Mouse (Mus musculus) heart, adult 2 months (tissue): ENCODE data around the gene Adgrb3. TPM values are rescaled to one million over a fixed set of nuclear protein-coding genes. Genes with fewer than 3 reads are reported as not detected.

Source experiments
- DNase-seq, 2 experiments: peaks; one replicate each; pipeline ENCODE4 v3.0.0; 2021
- H3K27ac ChIP-seq: fragments of 200-600 bp; 2 replicates; pipeline ENCODE4 v1.8.1; 2022
- H3K27me3 ChIP-seq: fragments of 200-500 bp; 2 replicates; pipeline ENCODE4 v1.6.1; 2012; ENCODE audit warnings: mild to moderate bottlenecking, low read length, inconsistent platforms, mixed read lengths; ENCODE audit not compliant: control insufficient read depth, insufficient read depth
- H3K36me3 ChIP-seq: fragments of 200-500 bp; 2 replicates; pipeline ENCODE4 v1.6.1; 2012; ENCODE audit warnings: low read length, inconsistent platforms; ENCODE audit not compliant: control insufficient read depth, insufficient read depth
- H3K4me1 ChIP-seq: fragments of 200-500 bp; 2 replicates; pipeline ENCODE4 v1.6.1; 2011; ENCODE audit warnings: low read length; ENCODE audit not compliant: control insufficient read depth, insufficient read depth
- H3K4me3 ChIP-seq: fragments of 200-600 bp; 2 replicates; pipeline ENCODE4 v1.8.1; 2022
- H3K79me2 ChIP-seq: fragments of 200-500 bp; replicated peaks from 2 replicates; pipeline ENCODE4 v1.6.1; 2012; ENCODE audit warnings: mild to moderate bottlenecking, inconsistent platforms, low read length, moderate library complexity, mixed read lengths; ENCODE audit not compliant: control insufficient read depth, insufficient read depth
- H3K9ac ChIP-seq: fragments of 200-500 bp; 2 replicates; pipeline ENCODE4 v1.6.1; 2012; ENCODE audit warnings: low read depth, mild to moderate bottlenecking, control low read depth, inconsistent platforms, low read length, mixed read lengths
- CTCF ChIP-seq: fragments of 200-600 bp; IDR thresholded peaks from 2 replicates; pipeline ENCODE4 v1.8.1; 2022; ENCODE audit warnings: antibody characterized with exemption, mild to moderate bottlenecking, moderate library complexity
- EP300 ChIP-seq: fragments of 200-500 bp; IDR thresholded peaks from 2 replicates; pipeline ENCODE4 v1.6.1; 2011; ENCODE audit warnings: low read depth, low read length, control low read depth; ENCODE audit not compliant: insufficient read depth
- POLR2A ChIP-seq: fragments of 200-500 bp; IDR thresholded peaks from 2 replicates; pipeline ENCODE4 v1.6.1; 2011; ENCODE audit warnings: mild to moderate bottlenecking, low read depth, low read length, control low read depth; ENCODE audit not compliant: insufficient read depth
- WGBS: fragments of 180-500 bp; shearing (Covaris S2); methylation state at CpG from one replicate; pipeline ENCODE4 v1.1.7; 2018; 5-methylcytosine and 5-hydroxymethylcytosine counted together
- intact Hi-C: fragments of 180-260 bp; cut with DNase I; formaldehyde crosslinking; loops from one replicate; pipeline ENCODE4 v1.15.1; 2025
- polyA plus RNA-seq: library from polyadenylated mRNA; depleted of rRNA; stranded (reverse); fragments of >200 nt; gene quantifications from 2 replicates; pipeline ENCODE4 v1.2.3, GENCODE M21; 2012
- total RNA-seq, 2 experiments: library from RNA; stranded (reverse); gene quantifications; 2 replicates each; pipeline ENCODE4 v1.2.3; 2021

The Adgrb3 gene
- total and polyA plus RNA-seq, 3 experiments = not detected

DNA sequence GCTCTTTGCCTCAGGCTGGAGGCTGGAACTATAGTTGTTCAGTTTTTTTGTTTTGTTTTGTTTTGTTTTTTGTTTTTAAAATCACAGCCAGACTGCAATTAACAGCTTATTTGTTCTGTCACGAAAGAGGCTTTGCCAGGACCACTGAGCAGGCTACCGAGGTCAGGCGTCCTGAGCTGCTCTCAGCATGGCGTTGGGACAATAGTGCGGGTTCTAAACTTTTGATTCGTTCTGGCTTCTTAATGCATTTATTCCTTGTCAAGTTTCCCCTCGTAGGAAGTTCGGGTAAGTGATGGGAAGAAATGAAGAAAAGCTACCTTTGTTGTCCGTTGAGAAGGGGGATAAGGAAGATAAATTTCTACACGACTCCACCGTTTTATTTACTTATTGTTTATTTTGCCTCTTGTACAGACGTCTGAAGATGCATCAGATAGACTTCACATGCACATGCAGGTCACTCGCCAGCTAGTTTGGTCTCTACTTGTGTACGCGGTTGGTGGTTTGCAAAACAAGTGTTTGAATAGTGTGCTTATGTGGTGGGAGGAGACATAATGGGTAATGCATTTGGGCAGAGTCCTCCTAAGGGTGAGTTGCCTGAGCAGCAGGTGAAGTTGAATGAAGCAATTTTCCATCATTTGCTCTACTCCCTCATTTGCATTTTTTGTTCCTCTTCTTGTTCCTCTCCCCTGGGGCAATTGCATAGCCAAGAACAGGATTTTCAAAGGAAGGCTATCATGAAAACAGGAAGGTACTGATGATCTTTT lies 1.4 kb upstream of the Adgrb3 start:
- H3K4me3 ChIP-seq = no peak overlapping the region

DNA sequence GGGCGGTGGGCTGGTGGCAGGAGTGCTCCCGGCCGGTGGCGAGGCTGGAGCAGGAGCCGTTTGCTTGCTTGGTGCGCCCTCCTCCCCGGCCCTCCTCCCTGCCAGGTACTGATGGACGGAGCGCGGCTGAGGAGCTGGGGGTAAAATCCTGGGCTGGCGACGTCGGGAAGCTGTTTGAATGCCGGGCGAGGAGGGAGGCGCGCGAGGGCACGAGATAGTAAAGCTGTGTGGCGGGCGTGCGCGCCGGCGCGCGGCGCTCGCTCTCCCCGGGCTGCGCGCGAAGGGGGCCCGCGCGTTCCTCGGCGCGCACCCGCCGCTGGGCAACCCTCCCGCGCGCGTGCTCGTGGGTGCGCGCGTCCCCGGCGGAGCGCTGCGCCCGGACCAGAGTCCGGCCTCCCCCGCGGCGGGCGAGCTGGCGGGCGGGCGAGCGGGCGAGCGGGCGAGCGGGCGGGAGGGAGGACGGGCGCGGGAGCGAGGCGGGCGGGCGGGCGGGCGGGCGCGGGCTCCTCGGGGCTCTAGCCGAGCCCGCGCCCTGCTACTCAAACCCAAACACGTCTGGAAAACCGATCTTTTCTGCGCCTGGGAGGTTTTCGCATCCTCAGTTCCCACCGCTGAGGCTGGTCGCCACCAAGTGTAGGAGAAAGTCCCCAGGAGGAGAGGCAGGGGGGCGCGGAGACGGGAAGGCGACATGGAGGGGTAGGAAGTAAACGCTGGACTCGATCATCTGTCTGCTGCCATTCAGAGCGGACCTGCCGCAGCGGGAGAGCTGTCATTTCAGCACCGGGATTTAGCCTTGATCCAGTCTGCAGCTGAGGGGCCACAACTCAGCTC lies 629 bp upstream of the Adgrb3 start:
- intact Hi-C loops = no loop called here
- H3K9ac ChIP-seq = no peak overlapping the region
- DNase-seq = no peak

More for the DNA sequence above, 1.4 kb upstream of the Adgrb3 start:
- H3K4me1 ChIP-seq = no peaks in the 10 kb centered on the region
- intact Hi-C loops = no loop called here
- DNase-seq = no peak
- TF ChIP-seq POLR2A (no peak), CTCF (no peak), EP300 (no peak)
- H3K27ac ChIP-seq = no peak overlapping the region
- no peaks in the 10 kb centered on the region for H3K36me3 ChIP-seq
- 11% methylated on average over 15 of the region's 15 CpGs for WGBS
- H3K79me2 ChIP-seq = no peaks in the 10 kb centered on the region
- H3K27me3 ChIP-seq = peaks cover 3% of the 10 kb centered on the region; the same call in 1 of the 2 replicates
- no peak overlapping the region for H3K9ac ChIP-seq

DNA sequence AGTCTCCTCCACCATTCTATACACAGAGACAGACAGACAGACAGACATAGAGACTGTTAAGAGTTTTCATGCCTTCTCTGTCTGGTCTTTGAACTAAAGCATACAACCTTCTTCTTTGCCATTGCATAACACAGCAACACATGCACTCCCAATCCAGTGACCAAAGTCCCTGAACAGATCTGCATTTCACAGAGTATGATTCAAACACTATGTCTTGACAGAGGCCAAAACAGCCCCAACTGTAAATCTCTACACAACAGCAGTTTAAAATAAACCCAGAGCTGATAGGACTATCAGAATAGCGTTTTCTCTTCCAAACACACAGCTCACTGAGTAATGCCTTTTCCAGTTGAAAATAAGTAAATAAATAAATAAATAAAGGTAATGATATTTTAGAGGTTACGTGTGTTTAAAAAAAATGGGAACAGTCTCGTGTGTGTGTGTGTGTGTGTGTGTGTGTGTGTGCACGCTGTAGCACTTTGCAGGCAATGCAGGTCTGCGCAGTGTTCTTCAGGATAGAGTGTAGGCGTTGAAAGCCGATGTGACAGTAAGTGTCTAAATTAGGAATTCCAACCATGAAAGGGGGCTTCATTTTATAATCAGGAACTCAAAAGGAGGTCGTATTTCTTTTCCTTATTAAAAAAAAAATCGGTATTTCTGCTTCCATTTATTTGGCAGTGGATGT lies 1.3 kb downstream of the Adgrb3 start:
- no peak for TF ChIP-seq EP300
- TF ChIP-seq CTCF = no peak
- TF ChIP-seq POLR2A = no peak
- Histone ChIP-seq H3K27ac (no peak overlapping the region), H3K27me3 (peaks cover 3% of the 10 kb centered on the region; the same call in 1 of the 2 replicates), H3K9ac (no peak overlapping the region), H3K36me3 (no peaks in the 10 kb centered on the region), H3K4me1 (no peaks in the 10 kb centered on the region), H3K79me2 (no peaks in the 10 kb centered on the region), H3K4me3 (no peak overlapping the region)
- intact Hi-C loops = no loop called here
- WGBS = 60% methylated on average over 9 of the region's 9 CpGs
- DNase-seq = no peak

More for the DNA sequence above, 629 bp upstream of the Adgrb3 start:
- H3K27ac ChIP-seq = no peak overlapping the region
- H3K79me2 ChIP-seq = no peaks in the 10 kb centered on the region
- H3K36me3 ChIP-seq = no peaks in the 10 kb centered on the region
- WGBS = 1% methylated on average over 74 of the region's 99 CpGs
- H3K27me3 ChIP-seq = peaks cover 3% of the 10 kb centered on the region; the same call in 1 of the 2 replicates
- H3K4me3 ChIP-seq = no peak overlapping the region
- no peaks in the 10 kb centered on the region for H3K4me1 ChIP-seq
- no peak for TF ChIP-seq POLR2A
- TF ChIP-seq CTCF = no peak
- TF ChIP-seq EP300 = no peak

DNA sequence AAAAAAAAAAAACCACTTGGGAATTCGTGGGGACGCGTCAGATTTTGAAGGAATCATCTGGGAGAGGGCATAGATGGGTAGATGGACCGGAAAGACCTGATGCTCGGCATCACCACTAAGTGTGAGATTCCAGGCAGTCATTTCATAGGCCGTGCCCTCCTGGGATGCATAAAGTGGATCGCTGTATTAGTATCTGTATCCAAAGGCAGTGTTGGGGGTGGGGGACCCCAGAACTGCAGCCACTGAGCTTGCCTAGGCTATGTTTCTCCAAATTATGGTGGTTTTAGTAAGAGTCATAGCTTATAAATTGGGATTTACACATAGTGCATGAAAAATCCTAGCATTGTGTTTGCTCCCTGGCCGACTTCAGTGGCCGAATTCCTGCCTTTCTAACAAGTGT lies 2.1 kb downstream of the Adgrb3 start:
- Histone ChIP-seq H3K27me3 (peaks cover 3% of the 10 kb centered on the region; the same call in 1 of the 2 replicates), H3K4me1 (no peaks in the 10 kb centered on the region), H3K9ac (no peak overlapping the region), H3K36me3 (no peaks in the 10 kb centered on the region), H3K4me3 (no peak overlapping the region), H3K27ac (no peak overlapping the region), H3K79me2 (no peaks in the 10 kb centered on the region)
- DNase-seq = no peak
- intact Hi-C loops = no loop called here
- no peak for TF ChIP-seq CTCF
- TF ChIP-seq POLR2A = no peak
- TF ChIP-seq EP300 = no peak
- WGBS = 61% methylated on average over 9 of the region's 9 CpGs

DNA sequence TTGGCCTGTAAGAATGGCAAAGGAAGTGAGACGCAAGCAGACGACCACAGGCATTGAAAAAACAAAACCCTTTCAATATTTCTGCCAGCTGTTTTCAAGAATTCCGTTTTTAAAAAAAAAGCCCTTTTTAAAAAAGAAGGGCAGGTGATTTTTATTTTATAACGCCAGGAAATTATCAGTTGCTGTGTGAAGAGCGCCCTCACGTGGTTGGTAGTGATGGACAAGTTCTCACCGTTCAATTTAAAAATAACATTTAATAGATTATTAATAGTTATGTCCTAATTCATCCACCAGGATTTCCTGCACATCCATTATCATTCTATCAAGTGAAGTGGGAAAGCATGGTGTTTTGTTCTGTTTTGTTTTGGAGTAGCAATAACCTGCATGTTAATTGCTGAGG lies 2.7 kb downstream of the Adgrb3 start:
- Histone ChIP-seq H3K79me2 (no peaks in the 10 kb centered on the region), H3K27me3 (peaks cover 3% of the 10 kb centered on the region; the same call in 1 of the 2 replicates), H3K4me1 (no peaks in the 10 kb centered on the region), H3K27ac (no peak overlapping the region), H3K4me3 (no peak overlapping the region), H3K36me3 (no peaks in the 10 kb centered on the region), H3K9ac (no peak overlapping the region)
- WGBS = 10% methylated on average over 7 of the region's 7 CpGs
- TF ChIP-seq CTCF = peak; percentile 38
- no peak for TF ChIP-seq EP300
- no peak for DNase-seq
- intact Hi-C loops = no loop called here
